Mouse (Mus musculus) thymus, adult 2 months (tissue): ENCODE measurements around the gene Polr3gl. TPM values are rescaled to one million over a fixed set of nuclear protein-coding genes. Genes with fewer than 3 reads are reported as not detected.
"Not testable (repeated sequence)": the region's sequence is repeated elsewhere in the genome, so short reads cannot be mapped to it uniquely, and the experiment has no call there.

Experiments used
- DNase-seq: peaks from one replicate; pipeline ENCODE4 v3.0.0; 2021
- H3K27ac ChIP-seq: fragments of 200-500 bp; 2 replicates; pipeline ENCODE4 v1.5.1; 2012; ENCODE audit warnings: low read length, control low read depth; ENCODE audit not compliant: control insufficient read depth, insufficient read depth
- H3K27me3 ChIP-seq: fragments of 200-500 bp; 2 replicates; pipeline ENCODE4 v1.6.1; 2012; ENCODE audit warnings: mild to moderate bottlenecking, low read length, moderate library complexity, mixed read lengths; ENCODE audit not compliant: control insufficient read depth, insufficient read depth
- H3K36me3 ChIP-seq: fragments of 200-500 bp; 2 replicates; pipeline ENCODE4 v1.6.1; 2012; ENCODE audit warnings: mild to moderate bottlenecking, low read length, moderate library complexity; ENCODE audit not compliant: control insufficient read depth, insufficient read depth
- H3K4me1 ChIP-seq: fragments of 200-500 bp; replicated peaks from 2 replicates; pipeline ENCODE4 v1.6.1; 2012; ENCODE audit warnings: low read length; ENCODE audit not compliant: control insufficient read depth, insufficient read depth
- H3K4me3 ChIP-seq: fragments of 200-500 bp; 2 replicates; pipeline ENCODE4 v1.5.1; 2012; ENCODE audit warnings: mild to moderate bottlenecking, low read length, control low read depth, moderate library complexity; ENCODE audit not compliant: control insufficient read depth, insufficient read depth
- CTCF ChIP-seq: fragments of 200-500 bp; IDR thresholded peaks from 2 replicates; pipeline ENCODE4 v1.5.1; 2012; ENCODE audit warnings: mild to moderate bottlenecking, control low read depth, low read length, moderate library complexity, borderline replicate concordance; ENCODE audit not compliant: control insufficient read depth, poor library complexity, insufficient read depth; ENCODE audit errors: extremely low read depth
- POLR2A ChIP-seq: fragments of 200-500 bp; IDR thresholded peaks from 2 replicates; pipeline ENCODE4 v1.6.1; 2012; ENCODE audit warnings: mild to moderate bottlenecking, low read length, control low read depth, moderate library complexity; ENCODE audit not compliant: control insufficient read depth, poor library complexity, insufficient read depth; ENCODE audit errors: extremely low read depth
- WGBS: fragments of 180-500 bp; shearing (Covaris S2); methylation state at CpG from one replicate; pipeline ENCODE4 v1.1.7; 2018; 5-methylcytosine and 5-hydroxymethylcytosine counted together
- polyA plus RNA-seq: library from polyadenylated mRNA; depleted of rRNA; stranded (reverse); fragments of >200 nt; gene quantifications from 2 replicates; pipeline ENCODE4 v1.2.3, GENCODE M21; 2012

The Polr3gl gene
- polyA plus RNA-seq, 1 experiment, result 17.8 TPM

GRCm38 (mm10) chr3:96634015-96634414 lies 40.0 kb upstream of the Polr3gl start:
- no peak overlapping the region for H3K27ac ChIP-seq
- H3K4me1 ChIP-seq, result peaks cover 18% of the 10 kb centered on the region
- no peak overlapping the region for H3K4me3 ChIP-seq
- no peak for DNase-seq
- WGBS, result 78% methylated on average over 1 of the region's 1 CpGs
- H3K36me3 ChIP-seq, result peaks cover 5% of the 10 kb centered on the region; the same call in 1 of the 2 replicates
- no peak for TF ChIP-seq CTCF
- TF ChIP-seq POLR2A, result no peak
- H3K27me3 ChIP-seq, result no peaks in the 10 kb centered on the region

GRCm38 (mm10) chr3:96632058-96632457 lies 38.1 kb upstream of the Polr3gl start:
- Histone ChIP-seq H3K4me3 (no peak overlapping the region), H3K27ac (no peak overlapping the region), H3K36me3 (peaks cover 5% of the 10 kb centered on the region; the same call in 1 of the 2 replicates), H3K4me1 (peaks cover 19% of the 10 kb centered on the region), H3K27me3 (no peaks in the 10 kb centered on the region)
- no peak for TF ChIP-seq POLR2A
- no peak for TF ChIP-seq CTCF
- no peak for DNase-seq

- TF ChIP-seq CTCF, result peak; percentile 36; the same call in 1 of the 2 replicates
- peak; percentile 84 for TF ChIP-seq POLR2A
- H3K36me3 ChIP-seq, result peaks cover 5% of the 10 kb centered on the region; the same call in 1 of the 2 replicates
- H3K27ac ChIP-seq, result no peak within 1 kb of the TSS
- under 1% methylated on average over 48 of the region's 48 CpGs for WGBS
- H3K4me1 ChIP-seq, result peaks cover 13% of the 10 kb centered on the region
- H3K4me3 ChIP-seq, result peak within 1 kb of the TSS; percentile 95
- peak; percentile 95 for DNase-seq
- H3K27me3 ChIP-seq, result no peaks in the 10 kb centered on the region
These were observed 36.0 kb upstream of the Polr3gl start, which contains the start of gene Rbm8a for GRCm38 (mm10) chr3:96629729-96630600. TSS of gene Rbm8a (plus strand) at chr3:96629933.

- 97% methylated on average over 4 of the region's 4 CpGs for WGBS
- Histone ChIP-seq H3K4me3 (no peak overlapping the region), H3K36me3 (no peaks in the 10 kb centered on the region; the same call in 1 of the 2 replicates), H3K27ac (no peak overlapping the region), H3K4me1 (no peaks in the 10 kb centered on the region), H3K27me3 (no peaks in the 10 kb centered on the region)
- TF ChIP-seq CTCF, result no peak
- no peak for TF ChIP-seq POLR2A
- no peak for DNase-seq
These were observed 29.2 kb upstream of the Polr3gl start for GRCm38 (mm10) chr3:96623201-96623600.

- Histone ChIP-seq H3K36me3 (no peaks in the 10 kb centered on the region; the same call in 1 of the 2 replicates), H3K4me3 (no peak overlapping the region), H3K27ac (no peak overlapping the region), H3K4me1 (no peaks in the 10 kb centered on the region), H3K27me3 (no peaks in the 10 kb centered on the region)
- no peak for DNase-seq
- TF ChIP-seq POLR2A (no peak), CTCF (no peak)
- 96% methylated on average over 3 of the region's 3 CpGs for WGBS
These were observed 24.0 kb upstream of the Polr3gl start for GRCm38 (mm10) chr3:96617941-96618340.

GRCm38 (mm10) chr3:96606618-96607017 lies 12.6 kb upstream of the Polr3gl start:
- no peak for TF ChIP-seq CTCF
- no peak for TF ChIP-seq POLR2A
- Histone ChIP-seq H3K27ac (no peak overlapping the region), H3K4me1 (no peaks in the 10 kb centered on the region), H3K36me3 (no peaks in the 10 kb centered on the region), H3K4me3 (no peak overlapping the region), H3K27me3 (no peaks in the 10 kb centered on the region; the same call in 1 of the 2 replicates)
- 95% methylated on average over 4 of the region's 4 CpGs for WGBS
- DNase-seq, result no peak

GRCm38 (mm10) chr3:96606007-96606406 lies 12.0 kb upstream of the Polr3gl start:
- DNase-seq, result not testable (repeated sequence)
- 91% methylated on average over 4 of the region's 4 CpGs for WGBS

More at GRCm38 (mm10) chr3:96606007-96606406, 12.0 kb upstream of the Polr3gl start:
- not testable (repeated sequence) for H3K27me3 ChIP-seq, H3K36me3 ChIP-seq, H3K4me3 ChIP-seq, H3K27ac ChIP-seq, H3K4me1 ChIP-seq
